8 mouse cellular contexts compared by ENCODE assay signal in genomic region chr7:112377314-112377713, GRCm38 (mm10). TPM values are rescaled to one million over a fixed set of nuclear protein-coding genes. Genes with fewer than 3 reads are reported as not detected.
DNase-seq lines count a peak whose midpoint lies in the region; ATAC-seq and TF ChIP-seq lines count a peak whose summit lies in the region.

No protein-coding gene starts in this region.

- TF ChIP-seq CTCF in E14TG2a.4 (conservative IDR thresholded peaks at IDR 0.05; ENCODE audit: low read length): peak; percentile 75
- peak; percentile 79 for TF ChIP-seq CTCF in lung, adult 2 months (IDR thresholded peaks at IDR 0.05; ENCODE audit: insufficient read depth, low read length)

- no peak overlapping the region for H3K4me2 ChIP-seq in kidney, embryonic 16.5 days (replicated peaks; ENCODE audit: low read depth, low read length)

- no peak for TF ChIP-seq POLR2A in lung, adult 2 months (IDR thresholded peaks at IDR 0.05; ENCODE audit: borderline replicate concordance, extremely low read depth, low read depth, low read length)

- DNase-seq in adrenal gland, postnatal 25 days: peak; percentile 82
- peak; percentile 73 for DNase-seq in embryo, embryonic 11.5 days (ENCODE audit: low read depth, low spot score)
- peak; percentile 88 for DNase-seq in heart, embryonic 10.5 days (ENCODE audit: low spot score)
- peak; percentile 63 for DNase-seq in lung, adult 2 months
- DNase-seq in retina, postnatal 1 day: peak; percentile 86
- peak; percentile 60 to 85 for DNase-seq in urinary bladder, postnatal 4 days (ENCODE audit: low spot score in 2 of 2)

- no peak overlapping the region for H3K9ac ChIP-seq in kidney, embryonic 16.5 days (replicated peaks; ENCODE audit: low read length)

- WGBS in heart, embryonic 10.5 days: 44% methylated on average over 8 of the region's 8 CpGs
- WGBS in kidney, embryonic 16.5 days: 35% methylated on average over 8 of the region's 8 CpGs
- 47% methylated on average over 8 of the region's 8 CpGs for WGBS in lung, adult 2 months

- no peaks in the 10 kb centered on the region for H3K36me3 ChIP-seq in E14TG2a.4 (ENCODE audit: insufficient read depth, low read length)
- H3K36me3 ChIP-seq in heart, embryonic 10.5 days: peaks cover 30% of the 10 kb centered on the region
- no peaks in the 10 kb centered on the region for H3K36me3 ChIP-seq in kidney, embryonic 16.5 days (ENCODE audit: insufficient read depth, low read length)

- ATAC-seq in kidney, embryonic 16.5 days (ENCODE audit: low FRiP score, low TSS enrichment): peak; percentile 42; the same call in 1 of the 2 replicates

- H3K4me1 ChIP-seq in E14TG2a.4 (replicated peaks; ENCODE audit: low read depth, low read length): peaks cover 8% of the 10 kb centered on the region; the same call in 1 of the 2 replicates
- peaks cover 37% of the 10 kb centered on the region for H3K4me1 ChIP-seq in heart, embryonic 10.5 days
- peaks cover 42% of the 10 kb centered on the region for H3K4me1 ChIP-seq in kidney, embryonic 16.5 days (ENCODE audit: insufficient read depth, low read length)
- H3K4me1 ChIP-seq in lung, adult 2 months (ENCODE audit: control insufficient read depth, insufficient read depth, low read length): no peaks in the 10 kb centered on the region

- peaks cover 5% of the 10 kb centered on the region; the same call in 1 of the 2 replicates for H3K9me3 ChIP-seq in E14TG2a.4 (ENCODE audit: low read length)
- H3K9me3 ChIP-seq in heart, embryonic 10.5 days: no peaks in the 10 kb centered on the region
- no peaks in the 10 kb centered on the region for H3K9me3 ChIP-seq in kidney, embryonic 16.5 days (ENCODE audit: low read length)

- peaks cover 17% of the 10 kb centered on the region for H3K27me3 ChIP-seq in E14TG2a.4 (ENCODE audit: insufficient read depth, low read length)
- H3K27me3 ChIP-seq in heart, embryonic 10.5 days (ENCODE audit: insufficient read depth, poor library complexity, severe bottlenecking): no peaks in the 10 kb centered on the region
- no peaks in the 10 kb centered on the region for H3K27me3 ChIP-seq in kidney, embryonic 16.5 days (ENCODE audit: insufficient read depth, low read length)

- peak overlapping the region; percentile 88; the same call in 1 of the 2 replicates for H3K27ac ChIP-seq in heart, embryonic 10.5 days
- H3K27ac ChIP-seq in kidney, embryonic 16.5 days (ENCODE audit: low read length): no peak overlapping the region; the same call in 1 of the 2 replicates

- H3K4me3 ChIP-seq in E14TG2a.4 (replicated peaks; ENCODE audit: low read length): no peak overlapping the region
- no peak overlapping the region for H3K4me3 ChIP-seq in heart, embryonic 10.5 days
- H3K4me3 ChIP-seq in kidney, embryonic 16.5 days (ENCODE audit: low read length): no peak overlapping the region
- H3K4me3 ChIP-seq in lung, adult 2 months (replicated peaks; ENCODE audit: extremely low read depth, low read depth, low read length): no peak overlapping the region

RNA-seq across cellular contexts. Expression of gene Parva, which starts 50.0 kb away (rescaled TPM):
- 89.8 and 98.3 TPM in 2 replicates for total RNA-seq in adrenal gland, postnatal 25 days (2021)
- polyA plus RNA-seq in heart, embryonic 10.5 days (2016; fragmentation: Nextera tagmentation; extraction: Ambion mirVana): 82.5 and 94.9 TPM in 2 replicates
- polyA plus RNA-seq in kidney, embryonic 16.5 days (2015; fragmentation: Nextera tagmentation; extraction: Ambion mirVana): 120 and 126 TPM in 2 replicates
- 54.7 and 80.5 TPM in 2 replicates for polyA plus RNA-seq in lung, adult 2 months (2012; rRNA removed)
